Mouse (Mus musculus) liver, adult 2 months (tissue): ENCODE measurements around the gene Plcb3. TPM values are rescaled to one million over a fixed set of nuclear protein-coding genes. Genes with fewer than 3 reads are reported as not detected.

Source experiments
- DNase-seq: peaks from one replicate; pipeline ENCODE4 v3.0.0-alpha.2; 2011; ENCODE audit warnings: low read depth, low spot score; ENCODE audit errors: extremely low read depth
- H3K27ac ChIP-seq: fragments of 200-500 bp; replicated peaks from 2 replicates; pipeline ENCODE4 v1.5.1; 2012; ENCODE audit warnings: low read depth, mild to moderate bottlenecking, control low read depth, inconsistent platforms, low read length; ENCODE audit not compliant: insufficient read depth
- H3K27me3 ChIP-seq: fragments of 200-500 bp; 2 replicates; pipeline ENCODE4 v1.6.1; 2012; ENCODE audit warnings: mild to moderate bottlenecking, moderate library complexity, low read length, inconsistent platforms; ENCODE audit not compliant: control insufficient read depth, insufficient read depth
- H3K36me3 ChIP-seq: fragments of 200-500 bp; 2 replicates; pipeline ENCODE4 v1.6.1; 2012; ENCODE audit warnings: low read length, inconsistent platforms; ENCODE audit not compliant: control insufficient read depth, insufficient read depth
- H3K4me1 ChIP-seq: fragments of 200-500 bp; 2 replicates; pipeline ENCODE4 v1.6.1; 2011; ENCODE audit warnings: low read length; ENCODE audit not compliant: control insufficient read depth, insufficient read depth
- H3K4me3 ChIP-seq: fragments of 200-500 bp; 2 replicates; pipeline ENCODE4 v1.5.1; 2011; ENCODE audit warnings: low read depth, mild to moderate bottlenecking, control low read depth, low read length, moderate library complexity; ENCODE audit not compliant: insufficient read depth
- H3K79me2 ChIP-seq: fragments of 200-500 bp; 2 replicates; pipeline ENCODE4 v1.6.1; 2012; ENCODE audit warnings: inconsistent platforms, mild to moderate bottlenecking, low read length, moderate library complexity; ENCODE audit not compliant: control insufficient read depth, insufficient read depth
- H3K9ac ChIP-seq: fragments of 200-500 bp; 2 replicates; pipeline ENCODE4 v1.6.1; 2012; ENCODE audit warnings: low read depth, mild to moderate bottlenecking, control low read depth, inconsistent platforms, low read length
- CTCF ChIP-seq: fragments of 200-500 bp; IDR thresholded peaks from 2 replicates; pipeline ENCODE4 v1.5.1; 2011; ENCODE audit warnings: low read depth, low read length, control low read depth
- POLR2A ChIP-seq: fragments of 200-500 bp; IDR thresholded peaks from 2 replicates; pipeline ENCODE4 v1.6.1; 2011; ENCODE audit warnings: low read length, control low read depth; ENCODE audit not compliant: insufficient read depth; ENCODE audit errors: extremely low read depth
- WGBS: fragments of 180-500 bp; shearing (Covaris S2); methylation state at CpG from one replicate; pipeline ENCODE4 v1.1.7; 2018; 5-methylcytosine and 5-hydroxymethylcytosine counted together
- polyA plus RNA-seq: library from polyadenylated mRNA; depleted of rRNA; stranded (reverse); fragments of >200 nt; gene quantifications from 2 replicates; pipeline ENCODE4 v1.2.3, GENCODE M21; 2012
- total RNA-seq: library from RNA; depleted of rRNA; stranded (reverse); fragments of >200 nt; gene quantifications from 2 replicates; pipeline ENCODE4 v1.2.3, GENCODE M21; 2014

Plcb3 gene
- total and polyA plus RNA-seq, 2 experiments: 5.9 to 27.6 TPM

GRCm38 (mm10) chr19:6987061-6987903 lies 11.0 kb upstream of the Plcb3 start, which contains the start of gene Vegfb:
Vegfb (minus strand) TSS chr19:6987651.
- Histone ChIP-seq H3K79me2 (no peaks in the 10 kb centered on the region), H3K4me1 (peaks cover 5% of the 10 kb centered on the region; the same call in 1 of the 2 replicates), H3K9ac (peak within 1 kb of the TSS; percentile 98), H3K27me3 (no peaks in the 10 kb centered on the region), H3K4me3 (peak within 1 kb of the TSS; percentile 89), H3K36me3 (no peaks in the 10 kb centered on the region), H3K27ac (peak within 1 kb of the TSS; percentile 89)
- TF ChIP-seq CTCF (no peak), POLR2A (0 out of 2 replicates have a peak, but pooled peaks have one; percentile 22)
- peak; percentile 48 for DNase-seq
- WGBS: under 1% methylated on average over 80 of the region's 85 CpGs

DNA sequence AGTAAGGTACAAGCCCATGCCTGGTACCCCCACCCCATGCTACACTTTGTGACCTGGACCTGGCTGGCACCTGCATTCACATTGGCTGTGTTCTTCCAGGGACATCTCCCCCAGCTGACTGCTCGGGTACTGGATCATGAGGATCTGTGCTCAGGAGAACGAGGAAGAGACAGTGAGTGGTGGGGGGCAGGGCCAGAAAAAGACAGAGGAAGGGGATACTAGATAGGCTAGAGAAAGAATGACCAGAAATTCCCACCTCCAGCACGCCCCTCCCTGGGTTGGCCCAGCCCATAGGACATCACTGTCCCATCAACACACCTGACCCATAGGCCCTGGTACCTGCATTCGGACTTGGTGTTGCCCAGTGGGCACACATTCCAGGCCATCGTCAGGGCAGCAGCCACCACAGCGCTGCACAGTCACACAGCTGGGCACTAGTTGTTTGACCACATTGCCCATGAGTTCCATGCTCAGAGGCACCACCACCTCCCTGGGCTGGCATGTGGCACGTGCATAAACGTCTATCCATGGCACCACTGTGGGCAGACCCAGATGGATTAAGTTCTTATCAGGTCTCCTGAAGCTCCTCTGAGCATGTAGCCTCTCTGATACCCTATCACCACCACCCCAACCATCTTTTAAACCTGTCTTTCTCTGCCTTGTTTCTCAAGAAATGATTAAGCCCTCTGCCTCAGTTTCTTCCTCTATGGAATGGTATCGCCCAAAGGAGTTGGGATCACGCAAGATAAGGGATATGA lies 9.9 kb upstream of the Plcb3 start:
- Histone ChIP-seq H3K36me3 (no peaks in the 10 kb centered on the region), H3K4me1 (peaks cover 7% of the 10 kb centered on the region), H3K27me3 (no peaks in the 10 kb centered on the region), H3K79me2 (no peaks in the 10 kb centered on the region), H3K4me3 (no peak overlapping the region), H3K27ac (no peak overlapping the region), H3K9ac (no peak overlapping the region)
- TF ChIP-seq POLR2A (no peak), CTCF (no peak)
- 87% methylated on average over 10 of the region's 10 CpGs for WGBS
- no peak for DNase-seq

- WGBS: 94% methylated on average over 19 of the region's 19 CpGs
- no peaks in the 10 kb centered on the region for H3K36me3 ChIP-seq
- no peaks in the 10 kb centered on the region for H3K27me3 ChIP-seq
- peaks cover 7% of the 10 kb centered on the region for H3K4me1 ChIP-seq
- no peaks in the 10 kb centered on the region for H3K79me2 ChIP-seq
- H3K27ac ChIP-seq: no peak overlapping the region
- no peak for TF ChIP-seq POLR2A
- H3K4me3 ChIP-seq: no peak overlapping the region
- no peak overlapping the region for H3K9ac ChIP-seq
- no peak for DNase-seq
These were observed 9.0 kb upstream of the Plcb3 start for GRCm38 (mm10) chr19:6985300-6985699.

GRCm38 (mm10) chr19:6983621-6984020 lies 7.4 kb upstream of the Plcb3 start:
- H3K79me2 ChIP-seq: no peaks in the 10 kb centered on the region
- no peak overlapping the region for H3K4me3 ChIP-seq
- no peaks in the 10 kb centered on the region for H3K27me3 ChIP-seq
- no peak for TF ChIP-seq CTCF
- no peak for TF ChIP-seq POLR2A
- 97% methylated on average over 5 of the region's 5 CpGs for whole genome bisulfite sequencing
- no peak overlapping the region for H3K27ac ChIP-seq
- no peak overlapping the region for H3K9ac ChIP-seq
- peaks cover 14% of the 10 kb centered on the region for H3K4me1 ChIP-seq
- no peaks in the 10 kb centered on the region for H3K36me3 ChIP-seq
- no peak for DNase-seq

DNA sequence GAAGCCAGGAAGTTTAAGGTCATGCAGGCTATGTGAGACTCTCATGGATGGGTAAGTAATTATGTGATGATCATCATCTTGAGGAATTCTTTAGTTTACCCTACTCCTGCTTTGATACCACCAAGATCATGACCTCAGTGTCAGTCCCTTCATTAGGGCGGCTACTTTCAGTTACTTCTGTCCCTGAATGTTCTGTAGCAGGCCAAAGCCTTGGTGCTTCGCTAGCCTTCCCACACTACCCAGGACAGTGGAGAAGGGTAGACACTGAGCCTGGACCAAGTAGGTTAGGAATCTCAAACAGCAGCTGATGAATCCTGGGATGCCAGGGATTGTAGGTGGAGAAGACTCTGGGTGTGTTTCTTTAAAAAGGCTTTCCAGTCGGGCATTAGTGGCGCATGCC lies 5.2 kb upstream of the Plcb3 start:
- peaks cover 19% of the 10 kb centered on the region for H3K4me1 ChIP-seq
- peaks cover 4% of the 10 kb centered on the region; the same call in 1 of the 2 replicates for H3K79me2 ChIP-seq

More for the DNA sequence above, 5.2 kb upstream of the Plcb3 start:
- Histone ChIP-seq H3K9ac (no peak overlapping the region), H3K27me3 (no peaks in the 10 kb centered on the region), H3K27ac (no peak overlapping the region), H3K4me3 (no peak overlapping the region), H3K36me3 (peaks cover 3% of the 10 kb centered on the region; the same call in 1 of the 2 replicates)
- DNase-seq: no peak
- 73% methylated on average over 4 of the region's 4 CpGs for WGBS
- TF ChIP-seq CTCF: no peak
- TF ChIP-seq POLR2A: no peak
